Mouse (Mus musculus) ovary, postnatal 36 days (tissue): ENCODE measurements around the gene Esyt3.

Experiments
- DNase-seq: peaks from one replicate; pipeline ENCODE4 v3.0.0; 2022; ENCODE audit warnings: low spot score, mixed read lengths

Esyt3 gene

GRCm38 (mm10) chr9:99357921-99358692 lies at the start of gene Esyt3:
Gene Esyt3, minus strand, starts transcription at chr9:99358557.
- peak; percentile 67 for DNase-seq

- DNase-seq: no peak
Measured at GRCm38 (mm10) chr9:99401288-99401974, 43.1 kb upstream of the Esyt3 start.

- DNase-seq: peak; percentile 60
Measured at GRCm38 (mm10) chr9:99400781-99401180, 42.4 kb upstream of the Esyt3 start.

- no peak for DNase-seq
Measured at GRCm38 (mm10) chr9:99397056-99397815, 38.9 kb upstream of the Esyt3 start.

GRCm38 (mm10) chr9:99394366-99394765 lies 36.0 kb upstream of the Esyt3 start:
- peak; percentile 42 for DNase-seq

GRCm38 (mm10) chr9:99393146-99393545 lies 34.8 kb upstream of the Esyt3 start:
- no peak for DNase-seq

- no peak for DNase-seq
Measured at GRCm38 (mm10) chr9:99391557-99391956, 33.2 kb upstream of the Esyt3 start.

GRCm38 (mm10) chr9:99390716-99391115 lies 32.4 kb upstream of the Esyt3 start:
- DNase-seq: no peak

GRCm38 (mm10) chr9:99390201-99390600 lies 31.8 kb upstream of the Esyt3 start:
- no peak for DNase-seq

- DNase-seq: no peak
Measured at GRCm38 (mm10) chr9:99389506-99389905, 31.1 kb upstream of the Esyt3 start.

- no peak for DNase-seq
Measured at GRCm38 (mm10) chr9:99388856-99389255, 30.5 kb upstream of the Esyt3 start.

- no peak for DNase-seq
Measured at GRCm38 (mm10) chr9:99388078-99388477, 29.7 kb upstream of the Esyt3 start.

- no peak for DNase-seq
Measured at GRCm38 (mm10) chr9:99382556-99382955, 24.2 kb upstream of the Esyt3 start.

- no peak for DNase-seq
Measured at GRCm38 (mm10) chr9:99379194-99379593, 20.8 kb upstream of the Esyt3 start.

- DNase-seq: peak; percentile 65
Measured at GRCm38 (mm10) chr9:99376591-99377418, 18.4 kb upstream of the Esyt3 start.

- DNase-seq: no peak
Measured at GRCm38 (mm10) chr9:99368431-99368830, 10.1 kb upstream of the Esyt3 start.

GRCm38 (mm10) chr9:99365906-99366305 lies 7.5 kb upstream of the Esyt3 start:
- DNase-seq: no peak

- no peak for DNase-seq
Measured at GRCm38 (mm10) chr9:99363076-99363475, 4.7 kb upstream of the Esyt3 start.

- DNase-seq: no peak
Measured at GRCm38 (mm10) chr9:99361946-99362345, 3.6 kb upstream of the Esyt3 start.

- no peak for DNase-seq
Measured at GRCm38 (mm10) chr9:99359012-99359411, 655 bp upstream of the Esyt3 start.

- DNase-seq: no peak
Measured at GRCm38 (mm10) chr9:99357561-99357920, 816 bp downstream of the Esyt3 start.

GRCm38 (mm10) chr9:99355971-99356370 lies 2.4 kb downstream of the Esyt3 start:
- DNase-seq: no peak
